Mouse (Mus musculus) urinary bladder, postnatal 10 days (tissue): ENCODE results near the gene Wipf2.

Source experiments
- DNase-seq: peaks from one replicate; pipeline ENCODE4 v3.0.0; 2022; ENCODE audit warnings: low spot score

Wipf2 gene

GRCm38 (mm10) chr11:98854116-98854515 lies 9.3 kb upstream of the Wipf2 start:
- no peak for DNase-seq

DNA sequence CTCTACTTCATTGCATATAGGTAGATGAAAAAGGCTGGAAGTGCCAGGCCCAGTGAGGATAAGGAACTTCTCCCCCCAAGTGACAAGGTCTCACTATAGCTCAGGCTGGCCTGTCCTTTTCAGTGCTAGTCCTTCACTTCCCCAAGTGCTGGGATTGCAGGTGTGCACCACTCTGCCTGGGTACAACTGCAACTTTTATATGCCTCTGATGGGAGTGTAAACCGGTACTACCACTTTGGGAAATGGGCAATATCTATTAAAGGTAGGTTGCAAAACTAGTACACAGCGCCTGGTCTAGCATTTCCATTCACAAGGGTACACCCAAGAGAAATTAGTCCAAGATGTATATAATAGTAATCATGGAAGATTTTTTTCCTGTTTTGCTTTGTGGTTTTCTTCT lies 8.8 kb upstream of the Wipf2 start:
- DNase-seq, result no peak

- peak; percentile 71 for DNase-seq
Measured at GRCm38 (mm10) chr11:98858759-98859731, 4.4 kb upstream of the Wipf2 start.

GRCm38 (mm10) chr11:98863751-98864429 lies 452 bp downstream of the Wipf2 start:
- no peak for DNase-seq

DNA sequence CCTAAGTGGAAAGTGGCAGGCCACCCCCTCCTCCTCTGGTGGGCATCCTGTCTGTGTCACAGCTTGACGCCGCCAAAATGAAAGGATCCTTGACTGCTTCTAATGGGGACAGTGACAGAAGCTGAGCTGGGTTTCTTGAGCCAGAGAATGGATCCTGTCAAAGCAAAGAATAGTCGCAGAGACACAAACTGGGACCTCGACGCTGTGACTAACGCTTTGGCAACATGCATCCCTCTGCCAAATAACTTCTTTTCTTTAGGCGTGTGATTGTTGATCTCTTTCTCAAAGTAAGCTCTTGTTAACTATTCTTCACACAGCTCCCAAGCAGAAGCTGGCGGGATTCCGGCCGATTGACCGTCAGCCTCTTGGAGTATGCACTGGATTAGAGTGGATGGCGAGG lies 3.9 kb downstream of the Wipf2 start:
- no peak for DNase-seq

- no peak for DNase-seq
Measured at GRCm38 (mm10) chr11:98869906-98870305, 6.5 kb downstream of the Wipf2 start.

DNA sequence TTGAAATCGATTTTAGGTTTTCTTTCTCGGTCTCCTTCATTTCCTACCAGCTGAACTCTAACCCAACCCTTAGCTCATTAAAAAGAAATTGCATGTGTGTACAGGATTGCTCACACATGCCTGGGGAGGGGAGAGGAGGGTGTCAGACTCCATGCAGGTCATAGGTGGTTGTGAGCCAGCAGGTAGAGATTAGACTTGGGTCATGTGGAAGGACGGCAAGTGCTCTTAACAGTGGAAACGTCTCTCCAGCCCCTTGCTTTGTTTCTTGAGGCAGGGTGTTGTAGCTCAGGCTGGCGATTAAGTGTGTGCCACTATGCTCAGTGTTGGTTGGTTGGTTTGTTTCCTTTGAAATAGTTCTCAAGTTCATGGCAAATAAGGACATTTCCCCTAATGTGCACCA lies 7.4 kb downstream of the Wipf2 start:
- DNase-seq, result no peak

GRCm38 (mm10) chr11:98871416-98871815 lies 8.0 kb downstream of the Wipf2 start:
- DNase-seq, result no peak

DNA sequence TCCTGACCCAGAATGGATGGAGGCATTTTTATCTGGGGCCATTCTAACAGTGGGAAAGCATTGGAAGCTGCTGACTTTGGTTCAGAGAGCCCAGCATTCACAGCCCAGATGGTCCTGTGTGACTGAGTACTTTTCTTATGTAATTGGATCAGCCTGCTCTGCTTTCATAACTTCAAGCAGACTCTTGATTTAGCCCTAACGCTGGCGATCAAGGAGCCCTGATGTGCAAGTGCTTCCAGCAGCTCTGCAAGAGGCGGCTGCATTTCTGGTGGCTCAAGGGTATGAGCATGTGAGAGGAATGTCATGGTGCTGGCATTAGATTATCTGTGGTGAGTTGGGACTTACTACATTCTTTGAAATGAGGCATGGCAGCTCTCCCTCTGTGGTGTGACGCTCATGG lies 8.6 kb downstream of the Wipf2 start:
- DNase-seq, result no peak

GRCm38 (mm10) chr11:98873900-98874299 lies 10.5 kb downstream of the Wipf2 start:
- DNase-seq, result no peak

DNA sequence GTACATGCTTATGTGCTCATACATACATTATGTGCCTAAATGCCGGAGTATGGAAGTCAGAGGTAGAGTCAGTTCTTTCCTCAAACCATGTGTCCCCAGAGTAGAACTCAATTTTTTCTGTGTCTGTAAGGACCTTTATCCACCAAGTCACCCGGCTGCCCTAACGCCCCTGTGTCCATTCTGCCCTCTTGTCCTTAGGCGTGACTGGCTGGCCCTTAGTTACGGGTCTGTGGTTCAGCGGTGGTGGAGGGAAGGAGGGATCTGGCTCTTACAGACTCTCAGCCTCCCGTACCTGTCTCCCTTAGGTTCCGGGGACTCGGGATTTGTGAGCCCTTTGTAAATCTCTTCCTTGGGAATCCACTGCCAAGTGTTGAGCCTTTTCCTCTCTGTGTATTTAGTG lies 13.6 kb downstream of the Wipf2 start:
- DNase-seq, result no peak

DNA sequence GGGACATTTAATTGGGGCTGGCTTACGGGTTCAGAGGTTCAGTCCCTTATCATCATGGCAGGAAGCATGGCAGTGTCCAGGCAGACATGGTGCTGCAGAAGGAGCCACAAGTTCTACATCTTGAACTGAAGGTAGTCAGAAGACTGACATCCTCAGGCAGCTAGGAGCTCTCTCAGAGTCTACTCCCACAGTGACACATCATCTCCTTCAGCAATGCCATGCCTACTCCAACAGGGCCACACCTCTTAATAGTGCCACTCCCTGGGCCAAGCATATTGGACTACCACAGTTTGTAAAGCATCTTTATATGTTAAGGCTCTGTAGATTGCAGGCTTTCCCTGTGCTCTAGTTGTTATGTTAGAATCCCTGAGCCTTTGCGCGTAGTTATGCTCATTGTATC lies 24.3 kb downstream of the Wipf2 start:
- DNase-seq, result no peak

DNA sequence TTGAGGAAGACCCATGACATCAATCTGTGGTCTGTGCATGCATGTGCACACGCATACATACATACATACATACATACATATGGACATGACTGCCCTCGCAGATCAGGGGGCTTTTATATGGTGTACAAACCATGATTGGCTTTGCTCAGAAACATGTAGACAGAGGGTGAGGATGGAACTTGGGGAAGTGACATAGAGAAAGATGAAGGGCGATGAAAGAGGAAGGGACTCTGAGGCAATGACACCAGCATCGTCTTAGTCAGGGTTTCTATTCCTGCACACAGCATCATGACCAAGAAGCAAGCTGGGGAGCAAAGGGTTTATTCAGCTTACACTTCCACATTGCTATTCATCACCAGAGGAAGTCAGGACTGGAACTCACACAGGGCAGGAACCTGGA lies 25.6 kb downstream of the Wipf2 start:
- no peak for DNase-seq

DNA sequence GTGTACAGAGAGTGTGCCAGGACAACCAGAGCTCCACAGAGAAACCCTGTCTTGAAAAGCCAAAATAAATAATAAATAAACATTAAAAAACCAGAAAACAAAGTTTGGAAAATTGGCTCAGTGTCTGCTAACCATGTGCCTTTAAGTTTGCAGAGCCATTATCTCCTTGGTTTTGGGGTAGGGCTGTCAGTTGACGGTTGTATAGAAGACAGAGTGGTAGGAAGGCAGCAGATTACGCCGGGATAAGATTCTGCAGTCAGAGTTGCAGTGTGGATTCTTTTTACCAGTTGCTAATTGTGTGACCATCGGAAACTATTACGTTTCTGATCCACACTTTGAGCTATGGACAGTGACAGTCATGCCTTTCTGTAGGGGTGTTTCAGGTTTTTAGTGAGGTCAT lies 26.5 kb downstream of the Wipf2 start:
- no peak for DNase-seq

DNA sequence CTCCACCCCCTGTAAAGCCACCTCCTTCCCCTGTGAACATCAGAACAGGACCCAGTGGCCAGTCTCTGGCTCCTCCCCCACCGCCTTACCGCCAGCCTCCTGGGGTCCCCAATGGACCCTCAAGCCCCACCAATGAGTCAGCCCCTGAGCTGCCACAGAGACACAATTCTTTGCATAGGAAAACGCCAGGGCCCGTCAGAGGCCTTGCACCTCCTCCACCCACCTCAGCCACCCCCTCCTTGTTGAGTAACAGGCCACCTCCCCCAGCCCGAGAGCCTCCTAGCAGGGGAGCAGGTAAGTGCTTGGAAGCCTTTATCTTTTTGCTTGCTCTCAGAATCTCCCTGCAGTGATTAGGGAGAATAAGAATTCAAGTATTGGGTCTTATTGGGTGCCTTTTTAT lies 29.0 kb downstream of the Wipf2 start:
- no peak for DNase-seq

DNA sequence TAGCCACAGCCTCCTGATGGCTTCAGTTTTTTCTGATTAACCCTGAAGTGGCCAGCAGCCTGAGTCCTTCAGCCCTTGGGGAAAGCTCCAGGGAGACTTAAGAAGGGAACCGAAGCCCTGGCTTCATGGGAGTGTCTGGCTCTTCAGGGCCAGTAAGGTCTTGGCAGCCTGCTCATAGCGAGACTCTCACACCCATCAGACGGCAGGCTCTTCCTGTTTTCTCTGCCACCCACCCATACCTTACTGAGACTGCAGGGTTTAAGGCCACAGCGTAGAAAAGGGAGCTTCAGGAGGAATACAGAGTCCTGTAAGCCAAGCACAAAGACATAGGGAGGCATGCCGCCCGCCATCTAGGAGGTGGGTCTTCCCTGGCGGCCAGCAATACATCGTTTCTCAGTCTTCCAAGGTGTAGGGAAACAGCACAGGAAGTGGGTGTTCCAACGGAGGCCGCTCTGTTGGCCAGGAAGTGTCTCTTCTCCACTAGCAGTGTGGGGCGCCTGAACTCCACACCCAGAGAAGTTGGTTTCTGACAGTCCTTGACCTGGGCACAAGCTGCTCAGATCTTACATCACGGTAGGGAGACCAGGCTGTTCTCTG lies 37.2 kb downstream of the Wipf2 start:
- no peak for DNase-seq

- DNase-seq, result no peak
Measured at GRCm38 (mm10) chr11:98902621-98903245, 39.3 kb downstream of the Wipf2 start.

GRCm38 (mm10) chr11:98904577-98904976 lies 41.1 kb downstream of the Wipf2 start:
- no peak for DNase-seq

DNA sequence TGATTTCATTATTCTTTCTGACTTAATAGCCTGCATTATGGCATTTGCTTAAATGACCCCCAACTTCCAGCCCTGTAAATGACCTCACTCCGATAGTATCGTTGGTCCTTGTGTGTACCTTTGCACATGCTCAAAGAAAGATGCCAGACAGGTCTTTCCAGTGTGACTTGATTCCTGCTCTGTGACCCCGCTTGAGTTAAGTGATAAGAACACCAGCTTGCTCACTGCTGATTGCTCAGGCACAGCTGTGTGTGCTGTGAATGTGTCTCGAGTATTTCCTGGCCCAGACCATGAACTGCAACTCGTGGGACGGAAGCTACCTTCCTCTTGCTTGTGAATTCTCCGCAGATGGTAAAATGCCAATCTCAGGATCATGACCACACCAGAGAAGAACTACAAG lies 41.6 kb downstream of the Wipf2 start:
- DNase-seq, result no peak

- DNase-seq, result no peak
Measured at GRCm38 (mm10) chr11:98905583-98905982, 42.1 kb downstream of the Wipf2 start.

GRCm38 (mm10) chr11:98907063-98907436 lies 43.6 kb downstream of the Wipf2 start:
- no peak for DNase-seq

- peak; percentile 78 for DNase-seq
Measured at GRCm38 (mm10) chr11:98907437-98908173, 44.2 kb downstream of the Wipf2 start, which contains the start of gene Cdc6. Cdc6 (plus strand) TSS chr11:98907801.
